ENCODE assay signal across 7 mouse cellular contexts in the genomic region with DNA sequence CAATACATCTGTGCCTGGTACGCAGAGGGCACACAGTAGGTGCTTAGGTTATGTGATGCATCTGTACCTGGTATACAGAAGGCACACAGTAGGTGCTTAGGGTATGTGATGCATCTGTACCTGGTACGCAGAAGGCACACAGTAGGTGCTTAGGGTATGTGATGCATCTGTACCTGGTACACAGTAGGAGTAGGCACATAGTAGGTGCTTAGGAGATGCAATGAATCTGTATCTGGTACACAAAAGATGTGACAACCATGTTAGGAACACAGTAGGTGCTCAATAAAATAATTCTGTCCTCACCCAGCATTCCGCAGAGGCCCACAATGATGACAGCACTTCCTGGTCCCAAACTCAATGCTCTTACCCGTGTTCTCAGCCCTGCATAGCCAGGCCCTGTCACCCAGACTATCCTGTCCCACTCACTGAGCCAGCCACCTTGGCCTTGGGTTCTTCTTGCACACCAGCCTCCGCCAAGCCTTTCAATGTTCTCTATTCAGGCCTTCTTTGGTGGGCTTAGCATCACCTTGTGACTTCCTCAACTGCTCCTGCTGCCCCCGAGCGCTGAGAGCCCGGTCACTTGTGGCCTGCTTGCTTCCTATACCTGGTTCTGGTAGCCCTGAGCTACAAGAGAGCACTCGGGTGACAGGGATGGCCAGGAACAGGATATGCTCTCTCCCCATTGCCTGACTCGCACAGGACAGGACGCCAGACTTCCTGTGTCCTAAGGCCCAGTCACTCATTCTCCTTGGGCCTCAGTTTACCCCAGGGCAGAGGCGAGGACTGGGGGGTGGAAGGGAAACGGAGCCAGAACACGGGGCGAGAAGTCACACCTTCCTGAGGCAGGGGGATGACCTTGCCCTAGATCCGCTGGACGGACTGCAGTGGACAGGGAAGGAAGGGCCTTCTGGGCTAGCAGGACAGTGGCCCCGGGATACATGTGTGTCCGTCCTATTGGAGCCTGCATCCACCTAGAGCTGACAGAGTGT. TPM values are rescaled to one million over a fixed set of nuclear protein-coding genes. Genes with fewer than 3 reads are reported as not detected.
A peak's percentile ranks its signal among the peaks of the same experiment; 100 is the strongest.
DNase-seq lines count a peak whose midpoint lies in the region; ATAC-seq and TF ChIP-seq lines count a peak whose summit lies in the region.

No protein-coding gene starts in this region.

- no peak for TF ChIP-seq POLR2A in small intestine, adult 2 months (IDR thresholded peaks at IDR 0.05; ENCODE audit: low read depth, low read length)

- H3K9me3 ChIP-seq in lung, embryonic 14.5 days (ENCODE audit: low read depth, low read length) = no peaks in the 10 kb centered on the region
- no peaks in the 10 kb centered on the region for H3K9me3 ChIP-seq in forebrain, embryonic 13.5 days (replicated peaks)
- H3K9me3 ChIP-seq in intestine, embryonic 14.5 days (ENCODE audit: control insufficient read depth, low read length) = no peaks in the 10 kb centered on the region

- H3K4me3 ChIP-seq in lung, embryonic 14.5 days (ENCODE audit: low read depth, low read length) = no peak overlapping the region
- no peak overlapping the region for H3K4me3 ChIP-seq in forebrain, embryonic 13.5 days
- H3K4me3 ChIP-seq in intestine, embryonic 14.5 days (ENCODE audit: low read depth, low read length) = no peak overlapping the region
- no peak overlapping the region for H3K4me3 ChIP-seq in small intestine, adult 2 months (ENCODE audit: low read depth, low read length)

- no peak overlapping the region for H3K9ac ChIP-seq in lung, embryonic 14.5 days
- no peak overlapping the region for H3K9ac ChIP-seq in forebrain, embryonic 13.5 days
- no peak overlapping the region for H3K9ac ChIP-seq in intestine, embryonic 14.5 days (ENCODE audit: low read length)

- no peak for DNase-seq in lung, embryonic 14.5 days
- no peak for DNase-seq in lung, postnatal 10 days
- DNase-seq in intestine, embryonic 14.5 days (ENCODE audit: low spot score) = peak; percentile 57
- no peak for DNase-seq in left cerebral cortex, adult 9 months (ENCODE audit: low spot score in 2 of 2)
- DNase-seq in left cerebral cortex, adult 11 months (ENCODE audit: low spot score) = no peak

- 81% methylated on average over 19 of the region's 19 CpGs for WGBS in lung, embryonic 14.5 days
- 89% methylated on average over 19 of the region's 19 CpGs for WGBS in forebrain, embryonic 13.5 days
- 86% methylated on average over 19 of the region's 19 CpGs for WGBS in intestine, embryonic 14.5 days
- WGBS in small intestine, adult 2 months = 78% methylated on average over 19 of the region's 19 CpGs

- ATAC-seq in lung, embryonic 14.5 days (ENCODE audit: insufficient read depth) = no peak
- ATAC-seq in forebrain, embryonic 13.5 days = no peak
- no peak for ATAC-seq in intestine, embryonic 14.5 days (replicated peaks; ENCODE audit: low FRiP score, low TSS enrichment, low read depth)

- no peaks in the 10 kb centered on the region for H3K36me3 ChIP-seq in lung, embryonic 14.5 days (ENCODE audit: insufficient read depth)
- no peaks in the 10 kb centered on the region for H3K36me3 ChIP-seq in forebrain, embryonic 13.5 days (ENCODE audit: poor library complexity, severe bottlenecking)
- H3K36me3 ChIP-seq in intestine, embryonic 14.5 days (ENCODE audit: control insufficient read depth, insufficient read depth, low read length) = no peaks in the 10 kb centered on the region
- H3K36me3 ChIP-seq in small intestine, adult 2 months (ENCODE audit: control insufficient read depth, insufficient read depth, low read length) = peaks cover 14% of the 10 kb centered on the region

- H3K4me2 ChIP-seq in lung, embryonic 14.5 days = 0 out of 2 replicates have a peak overlapping the region, but pooled peaks have one; percentile 36
- no peak overlapping the region for H3K4me2 ChIP-seq in forebrain, embryonic 13.5 days
- no peak overlapping the region for H3K4me2 ChIP-seq in intestine, embryonic 14.5 days (ENCODE audit: low read length)

- H3K4me1 ChIP-seq in lung, embryonic 14.5 days (ENCODE audit: insufficient read depth) = peaks cover 24% of the 10 kb centered on the region; the same call in 1 of the 2 replicates
- peaks cover 74% of the 10 kb centered on the region for H3K4me1 ChIP-seq in forebrain, embryonic 13.5 days
- peaks cover 17% of the 10 kb centered on the region for H3K4me1 ChIP-seq in intestine, embryonic 14.5 days (replicated peaks; ENCODE audit: control insufficient read depth, insufficient read depth, low read length)
- peaks cover 31% of the 10 kb centered on the region for H3K4me1 ChIP-seq in small intestine, adult 2 months (ENCODE audit: control insufficient read depth, insufficient read depth, insufficient read length, low read length)

- H3K27me3 ChIP-seq in lung, embryonic 14.5 days (ENCODE audit: insufficient read depth, low read length) = peaks cover 10% of the 10 kb centered on the region
- H3K27me3 ChIP-seq in forebrain, embryonic 13.5 days = peaks cover 11% of the 10 kb centered on the region
- peaks cover 6% of the 10 kb centered on the region; the same call in 1 of the 2 replicates for H3K27me3 ChIP-seq in intestine, embryonic 14.5 days (replicated peaks; ENCODE audit: control insufficient read depth, insufficient read depth, low read length)
- no peaks in the 10 kb centered on the region for H3K27me3 ChIP-seq in small intestine, adult 2 months (ENCODE audit: control insufficient read depth, insufficient read depth, low read length)

- peak overlapping the region; percentile 99 for H3K27ac ChIP-seq in lung, embryonic 14.5 days (ENCODE audit: low read depth)
- H3K27ac ChIP-seq in forebrain, embryonic 13.5 days = peak overlapping the region; percentile 96
- peak overlapping the region; percentile 89 for H3K27ac ChIP-seq in intestine, embryonic 14.5 days (ENCODE audit: low read depth)
- H3K27ac ChIP-seq in small intestine, adult 2 months (ENCODE audit: insufficient read depth, low read depth, low read length) = peak overlapping the region; percentile 15; the same call in 1 of the 2 replicates

- TF ChIP-seq CTCF in lung, embryonic 14.5 days (IDR thresholded peaks at IDR 0.05; ENCODE audit: low read depth) = no peak
- TF ChIP-seq CTCF in small intestine, adult 2 months (IDR thresholded peaks at IDR 0.05; ENCODE audit: extremely low read depth, insufficient read length, insufficient replicate concordance, low read depth, low read length) = no peak

RNA-seq across cellular contexts. Expression of a gene that starts 52.6 kb away (rescaled TPM):
- polyA plus RNA-seq in lung, embryonic 14.5 days (2014; fragmentation: Nextera tagmentation; extraction: Ambion mirVana) = 0.46 and 1.1 TPM in 2 replicates
- polyA plus RNA-seq in forebrain, embryonic 13.5 days (2015; fragmentation: Nextera tagmentation; extraction: Ambion mirVana) = 0.57 and 0.65 TPM in 2 replicates
- polyA plus RNA-seq in intestine, embryonic 14.5 days (2014; fragmentation: Nextera tagmentation; extraction: Ambion mirVana) = 0.28 and 1.2 TPM in 2 replicates
- 2.7 and 21.0 TPM in 2 replicates for polyA plus RNA-seq in small intestine, adult 2 months (2012; rRNA removed)

Comparison
In these comparisons a context has a peak if more than half of its experiments do, and no peak if none do; other contexts are left out.
1. H3K27ac ChIP-seq: peak in every context shown above with its lines; median percentile 99 in lung, embryonic 14.5 days; 96 in forebrain, embryonic 13.5 days; 89 in intestine, embryonic 14.5 days; 15 in small intestine, adult 2 months.